Mouse (Mus musculus): ENCODE results near the gene Abhd16a. TPM values are rescaled to one million over a fixed set of nuclear protein-coding genes. Genes with fewer than 3 reads are reported as not detected.

The Abhd16a gene
- polyA plus RNA-seq, 1 experiment, result 114 TPM

GRCm38 (mm10) chr17:35147922-35148639 lies 59.0 kb downstream of the Abhd16a start:
- no peak for DNase-seq (ENCODE audit: low spot score)

GRCm38 (mm10) chr17:35152121-35152520 lies 63.1 kb downstream of the Abhd16a start:
- no peak for DNase-seq (ENCODE audit: low spot score)

Other genes starting within 250 kb of the Abhd16a start
- 50.3 and 58.0 TPM in 2 replicates for gene Skiv2l, start 239.1 kb upstream of the Abhd16a start, polyA plus RNA-seq (2012; rRNA removed)
- gene Nelfe, start 238.9 kb upstream of the Abhd16a start, polyA plus RNA-seq (2012; rRNA removed), result 50.4 and 50.6 TPM in 2 replicates
- 35.7 and 41.6 TPM in 2 replicates for gene Cfb, start 226.7 kb upstream of the Abhd16a start, polyA plus RNA-seq (2012; rRNA removed)
- 6.6 and 8.5 TPM in 2 replicates for gene Zbtb12, start 209.8 kb upstream of the Abhd16a start, polyA plus RNA-seq (2012; rRNA removed)
- gene Gm20547, start 207.2 kb upstream of the Abhd16a start, polyA plus RNA-seq (2012; rRNA removed), result 0.04 TPM in 1 of 2 replicates, not detected in the other
- gene C2, start 191.0 kb upstream of the Abhd16a start, polyA plus RNA-seq (2012; rRNA removed), result 43.0 and 45.6 TPM in 2 replicates
- 124 and 129 TPM in 2 replicates for gene Ehmt2, start 190.8 kb upstream of the Abhd16a start, polyA plus RNA-seq (2012; rRNA removed)
- 4.5 and 5.1 TPM in 2 replicates for gene Slc44a4, start 174.8 kb upstream of the Abhd16a start, polyA plus RNA-seq (2012; rRNA removed)
- 27.9 and 32.0 TPM in 2 replicates for gene Neu1, start 158.0 kb upstream of the Abhd16a start, polyA plus RNA-seq (2012; rRNA removed)
- 100 and 116 TPM in 2 replicates for gene Hspa1b, start 130.0 kb upstream of the Abhd16a start, polyA plus RNA-seq (2012; rRNA removed)
- not detected in 2 replicates for gene Gm20481, start 119.4 kb upstream of the Abhd16a start, polyA plus RNA-seq (2012; rRNA removed)
- gene Hspa1a, start 117.1 kb upstream of the Abhd16a start, polyA plus RNA-seq (2012; rRNA removed), result 52.7 and 54.4 TPM in 2 replicates
- 0.47 and 0.54 TPM in 2 replicates for gene Hspa1l, start 116.6 kb upstream of the Abhd16a start, polyA plus RNA-seq (2012; rRNA removed)
- 47.8 and 58.4 TPM in 2 replicates for gene Lsm2, start 107.4 kb upstream of the Abhd16a start, polyA plus RNA-seq (2012; rRNA removed)
- 49.8 and 53.0 TPM in 2 replicates for gene Vars, start 88.3 kb upstream of the Abhd16a start, polyA plus RNA-seq (2012; rRNA removed)
- gene Vwa7, start 72.7 kb upstream of the Abhd16a start, polyA plus RNA-seq (2012; rRNA removed), result 5.2 and 6.1 TPM in 2 replicates
- gene Sapcd1, start 61.2 kb upstream of the Abhd16a start, polyA plus RNA-seq (2012; rRNA removed), result 0.77 and 0.81 TPM in 2 replicates
- gene Msh5, start 42.5 kb upstream of the Abhd16a start, polyA plus RNA-seq (2012; rRNA removed), result 1.2 and 1.4 TPM in 2 replicates
- gene Clic1, start 39.3 kb upstream of the Abhd16a start, polyA plus RNA-seq (2012; rRNA removed), result 149 and 191 TPM in 2 replicates
- 60.5 and 68.6 TPM in 2 replicates for gene Ddah2, start 30.2 kb upstream of the Abhd16a start, polyA plus RNA-seq (2012; rRNA removed)
- 0.26 and 0.37 TPM in 2 replicates for gene Ly6g6c, start 23.9 kb upstream of the Abhd16a start, polyA plus RNA-seq (2012; rRNA removed)
- 0.44 and 0.48 TPM in 2 replicates for gene Mpig6b, start 23.1 kb upstream of the Abhd16a start, polyA plus RNA-seq (2012; rRNA removed)
- 9.5 and 12.9 TPM in 2 replicates for gene Ly6g6e, start 12.4 kb upstream of the Abhd16a start, polyA plus RNA-seq (2012; rRNA removed)
- 5.4 and 5.8 TPM in 2 replicates for gene Ly6g6d, start 11.2 kb upstream of the Abhd16a start, polyA plus RNA-seq (2012; rRNA removed)
- 0.15 TPM in 1 of 2 replicates, not detected in the other for gene Ly6g6f, start 3.7 kb upstream of the Abhd16a start, polyA plus RNA-seq (2012; rRNA removed)
- not detected in 2 replicates for gene Ly6g5c, start 19.0 kb downstream of the Abhd16a start, polyA plus RNA-seq (2012; rRNA removed)
- 1.0 and 1.2 TPM in 2 replicates for gene Ly6g5b, start 26.2 kb downstream of the Abhd16a start, polyA plus RNA-seq (2012; rRNA removed)
- gene Gpank1, start 32.2 kb downstream of the Abhd16a start, polyA plus RNA-seq (2012; rRNA removed), result 16.2 and 19.3 TPM in 2 replicates
- 116 and 122 TPM in 2 replicates for gene Csnk2b, start 32.8 kb downstream of the Abhd16a start, polyA plus RNA-seq (2012; rRNA removed)
- gene D17H6S53E, start 37.1 kb downstream of the Abhd16a start, polyA plus RNA-seq (2012; rRNA removed), result 10.2 and 12.6 TPM in 2 replicates
- gene Apom, start 42.8 kb downstream of the Abhd16a start, polyA plus RNA-seq (2012; rRNA removed), result 0.22 and 0.29 TPM in 2 replicates
- 130 and 136 TPM in 2 replicates for gene Bag6, start 45.9 kb downstream of the Abhd16a start, polyA plus RNA-seq (2012; rRNA removed)
- 170 and 213 TPM in 2 replicates for gene Prrc2a, start 75.6 kb downstream of the Abhd16a start, polyA plus RNA-seq (2012; rRNA removed)
- 11.2 and 13.3 TPM in 2 replicates for gene Aif1, start 86.8 kb downstream of the Abhd16a start, polyA plus RNA-seq (2012; rRNA removed)
- 20.4 and 23.0 TPM in 2 replicates for gene Lst1, start 99.2 kb downstream of the Abhd16a start, polyA plus RNA-seq (2012; rRNA removed)
- gene Ltb, start 105.2 kb downstream of the Abhd16a start, polyA plus RNA-seq (2012; rRNA removed), result 2.6 and 3.5 TPM in 2 replicates
- gene Tnf, start 112.7 kb downstream of the Abhd16a start, polyA plus RNA-seq (2012; rRNA removed), result 0.55 and 0.83 TPM in 2 replicates
- gene Lta, start 116.1 kb downstream of the Abhd16a start, polyA plus RNA-seq (2012; rRNA removed), result 0.29 and 0.43 TPM in 2 replicates
- 0.18 TPM in 1 of 2 replicates, not detected in the other for gene Gm16181, start 131.6 kb downstream of the Abhd16a start, polyA plus RNA-seq (2012; rRNA removed)
- gene Atp6v1g2, start 144.4 kb downstream of the Abhd16a start, polyA plus RNA-seq (2012; rRNA removed), result 11.9 and 14.5 TPM in 2 replicates
- gene Nfkbil1, start 146.5 kb downstream of the Abhd16a start, polyA plus RNA-seq (2012; rRNA removed), result 14.0 and 15.4 TPM in 2 replicates
- 314 and 350 TPM in 2 replicates for gene Ddx39b, start 152.5 kb downstream of the Abhd16a start, polyA plus RNA-seq (2012; rRNA removed)
- 589 and 606 TPM in 2 replicates for gene H2-D1, start 173.5 kb downstream of the Abhd16a start, polyA plus RNA-seq (2012; rRNA removed)
- 0.19 TPM in 2 replicates for gene H2-Q1, start 231.1 kb downstream of the Abhd16a start, polyA plus RNA-seq (2012; rRNA removed)

All from urinary bladder, adult 2 months (tissue).